Mouse (Mus musculus) heart, embryonic 16.5 days (tissue): ENCODE measurements around the gene Adck2. TPM values are rescaled to one million over a fixed set of nuclear protein-coding genes. Genes with fewer than 3 reads are reported as not detected.

Experiments
- ATAC-seq: fragments of 200-750 bp; cut with Nextera tagmentation; replicated peaks from 2 replicates; pipeline ENCODE4 v1.8.0; 2017; ENCODE audit warnings: moderate number of reproducible peaks; ENCODE audit not compliant: insufficient read depth, low FRiP score; ENCODE audit errors: extremely low read depth
- H3K27ac ChIP-seq: fragments of 300-500 bp; sonication (generic); 2 replicates; pipeline ENCODE4 v1.5.1; 2014; ENCODE audit warnings: mild to moderate bottlenecking, low read length, control low read depth, moderate library complexity
- H3K27me3 ChIP-seq: fragments of 300-500 bp; sonication (generic); 2 replicates; pipeline ENCODE4 v1.6.1; 2014; ENCODE audit warnings: low read length, mixed read lengths; ENCODE audit not compliant: control insufficient read depth, insufficient read depth
- H3K36me3 ChIP-seq: fragments of 300-500 bp; sonication (generic); 2 replicates; pipeline ENCODE4 v1.6.1; 2014; ENCODE audit not compliant: control insufficient read depth, insufficient read depth
- H3K4me1 ChIP-seq: fragments of 300-500 bp; sonication (generic); 2 replicates; pipeline ENCODE4 v1.6.1; 2014; ENCODE audit warnings: low read length, mixed read lengths; ENCODE audit not compliant: control insufficient read depth, insufficient read depth
- H3K4me2 ChIP-seq: fragments of 300-500 bp; sonication (generic); 2 replicates; pipeline ENCODE4 v1.6.1; 2014; ENCODE audit warnings: low read depth, mild to moderate bottlenecking, control low read depth, low read length
- H3K4me3 ChIP-seq: fragments of 300-500 bp; sonication (generic); 2 replicates; pipeline ENCODE4 v1.5.1; 2014; ENCODE audit warnings: mild to moderate bottlenecking, control low read depth, low read length
- H3K9ac ChIP-seq: fragments of 300-500 bp; sonication (generic); 2 replicates; pipeline ENCODE4 v1.6.1; 2014; ENCODE audit warnings: low read length, control low read depth
- H3K9me3 ChIP-seq: fragments of 300-500 bp; sonication (generic); replicated peaks from 2 replicates; pipeline ENCODE4 v1.6.1; 2016; ENCODE audit warnings: low read length; ENCODE audit not compliant: control insufficient read depth
- WGBS: fragments of 180-500 bp; shearing (Covaris S2); extraction: QIAGEN DNeasy Blood & Tissue Kit; methylation state at CpG from one replicate; pipeline ENCODE4 v1.1.7; 2014; 5-methylcytosine and 5-hydroxymethylcytosine counted together
- polyA plus RNA-seq: library from polyadenylated mRNA; unstranded; fragments of >200 nt; fragmentation: Nextera tagmentation; extraction: Ambion mirVana; gene quantifications from 2 replicates; pipeline ENCODE4 v1.2.1, GENCODE M21; 2015

The Adck2 gene
- polyA plus RNA-seq, 1 experiment from 2014 or later = 19.3 TPM

- Histone ChIP-seq H3K9ac (peak overlapping the region; percentile 88), H3K4me1 (peaks cover 14% of the 10 kb centered on the region), H3K9me3 (no peaks in the 10 kb centered on the region), H3K36me3 (0 out of 2 replicates have a peak, but pooled peaks cover under 1% of the 10 kb centered on the region), H3K27ac (peak overlapping the region; percentile 95), H3K4me2 (peak overlapping the region; percentile 85), H3K27me3 (no peaks in the 10 kb centered on the region), H3K4me3 (peak overlapping the region; percentile 84)
- 62% methylated on average over 7 of the region's 7 CpGs for WGBS
- no peak for ATAC-seq
These were observed 1.3 kb downstream of the Adck2 start for GRCm38 (mm10) chr6:39574951-39575350.

GRCm38 (mm10) chr6:39579552-39579951, 5.9 kb downstream of the Adck2 start:
- Histone ChIP-seq H3K9me3 (no peaks in the 10 kb centered on the region), H3K36me3 (0 out of 2 replicates have a peak, but pooled peaks cover 14% of the 10 kb centered on the region), H3K27ac (no peak overlapping the region), H3K9ac (no peak overlapping the region), H3K4me1 (peaks cover 6% of the 10 kb centered on the region; the same call in 1 of the 2 replicates), H3K27me3 (no peaks in the 10 kb centered on the region), H3K4me2 (no peak overlapping the region), H3K4me3 (no peak overlapping the region)
- WGBS = 84% methylated on average over 7 of the region's 7 CpGs
- ATAC-seq = no peak

GRCm38 (mm10) chr6:39580558-39580957, 6.9 kb downstream of the Adck2 start:
- 0 out of 2 replicates have a peak, but pooled peaks cover 14% of the 10 kb centered on the region for H3K36me3 ChIP-seq
- H3K4me2 ChIP-seq = no peak overlapping the region
- no peak overlapping the region for H3K4me3 ChIP-seq
- WGBS = 56% methylated on average over 2 of the region's 2 CpGs
- H3K27ac ChIP-seq = no peak overlapping the region
- no peaks in the 10 kb centered on the region for H3K27me3 ChIP-seq
- H3K9me3 ChIP-seq = no peaks in the 10 kb centered on the region
- no peak for ATAC-seq
- H3K4me1 ChIP-seq = no peaks in the 10 kb centered on the region
- no peak overlapping the region for H3K9ac ChIP-seq

- 0 out of 2 replicates have a peak, but pooled peaks cover 14% of the 10 kb centered on the region for H3K36me3 ChIP-seq
- H3K9ac ChIP-seq = no peak overlapping the region
- H3K27ac ChIP-seq = no peak overlapping the region
- H3K4me3 ChIP-seq = no peak overlapping the region
- no peak for ATAC-seq
- H3K9me3 ChIP-seq = no peaks in the 10 kb centered on the region
- no peak overlapping the region for H3K4me2 ChIP-seq
- WGBS = 77% methylated on average over 7 of the region's 7 CpGs
- no peaks in the 10 kb centered on the region for H3K4me1 ChIP-seq
- no peaks in the 10 kb centered on the region for H3K27me3 ChIP-seq
These were observed 7.6 kb downstream of the Adck2 start for GRCm38 (mm10) chr6:39581087-39581784.

- WGBS = 73% methylated on average over 6 of the region's 6 CpGs
- H3K4me3 ChIP-seq = no peak within 1 kb of the TSS
- H3K9ac ChIP-seq = no peak within 1 kb of the TSS
- no peak within 1 kb of the TSS for H3K27ac ChIP-seq
- H3K9me3 ChIP-seq = 0 out of 2 replicates have a peak, but pooled peaks cover 3% of the 10 kb centered on the region
- H3K27me3 ChIP-seq = no peaks in the 10 kb centered on the region
- H3K4me1 ChIP-seq = no peaks in the 10 kb centered on the region
- H3K4me2 ChIP-seq = no peak within 1 kb of the TSS
- peaks cover 38% of the 10 kb centered on the region for H3K36me3 ChIP-seq
- ATAC-seq = no peak
These were observed 11.8 kb downstream of the Adck2 start, which contains the start of gene Gm42420 for GRCm38 (mm10) chr6:39585517-39585916. TSS of gene Gm42420 (plus strand) at chr6:39585753.

- H3K9me3 ChIP-seq = 0 out of 2 replicates have a peak, but pooled peaks cover 3% of the 10 kb centered on the region
- no peak overlapping the region for H3K4me2 ChIP-seq
- H3K9ac ChIP-seq = no peak overlapping the region
- no peaks in the 10 kb centered on the region for H3K27me3 ChIP-seq
- ATAC-seq = no peak
- WGBS = 95% methylated on average over 4 of the region's 4 CpGs
- H3K27ac ChIP-seq = no peak overlapping the region
- H3K4me1 ChIP-seq = peaks cover 15% of the 10 kb centered on the region
- H3K36me3 ChIP-seq = peaks cover 28% of the 10 kb centered on the region
- no peak overlapping the region for H3K4me3 ChIP-seq
These were observed 17.8 kb downstream of the Adck2 start for GRCm38 (mm10) chr6:39591481-39591880.

- peaks cover 22% of the 10 kb centered on the region for H3K36me3 ChIP-seq
These were observed 18.9 kb downstream of the Adck2 start, which contains the start of gene Ndufb2 for GRCm38 (mm10) chr6:39592401-39593214. TSS of gene Ndufb2 (plus strand) at chr6:39592574.

GRCm38 (mm10) chr6:39600851-39601250, 27.2 kb downstream of the Adck2 start:
- Histone ChIP-seq H3K9ac (no peak overlapping the region), H3K9me3 (no peaks in the 10 kb centered on the region), H3K4me1 (peaks cover 4% of the 10 kb centered on the region), H3K36me3 (peaks cover 38% of the 10 kb centered on the region), H3K4me2 (no peak overlapping the region), H3K4me3 (no peak overlapping the region), H3K27me3 (no peaks in the 10 kb centered on the region), H3K27ac (no peak overlapping the region)
- ATAC-seq = no peak
- WGBS = 92% methylated on average over 3 of the region's 3 CpGs

More at GRCm38 (mm10) chr6:39592401-39593214, 18.9 kb downstream of the Adck2 start, which contains the start of gene Ndufb2:
- Histone ChIP-seq H3K9me3 (0 out of 2 replicates have a peak, but pooled peaks cover 3% of the 10 kb centered on the region), H3K4me1 (peaks cover 15% of the 10 kb centered on the region), H3K4me3 (peak within 1 kb of the TSS; percentile 86), H3K27ac (peak within 1 kb of the TSS; percentile 98), H3K9ac (peak within 1 kb of the TSS; percentile 97), H3K4me2 (peak within 1 kb of the TSS; percentile 69), H3K27me3 (no peaks in the 10 kb centered on the region)
- WGBS = under 1% methylated on average over 56 of the region's 56 CpGs
- ATAC-seq = peak; percentile 99
